In genomic region chr8:90934786-90935185, GRCm38 (mm10) we compare ENCODE assay signal across 15 mouse cellular contexts.
"Had no signal": no experiment of that assay in that cellular context is flagged by ENCODE, and none has a peak within 500 bp of the region (broad histone marks: within the 10 kb centered on the region; RNA-seq: fewer than 3 reads in every experiment).

No protein-coding gene starts in this region.

- H3K27me3 ChIP-seq: lung, embryonic 15.5 days; megakaryocyte, embryonic 14.5 days; midbrain, embryonic 13.5 days; neural tube, embryonic 12.5 days; stomach, embryonic 15.5 days had no signal

- DNase-seq: liver, postnatal 0 days; lung, adult 2 months; lung, postnatal 14 days; lung, postnatal 36 days; right cerebral cortex, postnatal 14 days; thymus, adult 2 months; thymus, postnatal 25 days; thymus, postnatal 4 days had no signal

- H3K4me3 ChIP-seq: lung, embryonic 15.5 days; megakaryocyte, embryonic 14.5 days; midbrain, embryonic 13.5 days; neural tube, embryonic 12.5 days; stomach, embryonic 15.5 days had no signal

- H3K4me1 ChIP-seq: lung, embryonic 15.5 days; midbrain, embryonic 13.5 days; neural tube, embryonic 12.5 days; stomach, embryonic 15.5 days had no signal

- H3K27ac ChIP-seq: lung, embryonic 15.5 days; macrophage; midbrain, embryonic 13.5 days; neural tube, embryonic 12.5 days; stomach, embryonic 15.5 days; stomach, postnatal 0 days had no signal
